Mouse (Mus musculus): Measurements from ENCODE around the gene Rgs3. TPM values are rescaled to one million over a fixed set of nuclear protein-coding genes. Genes with fewer than 3 reads are reported as not detected.
"Not testable (repeated sequence)": the region's sequence is repeated elsewhere in the genome, so short reads cannot be mapped to it uniquely, and the experiment has no call there.

Gene Rgs3
- polyA plus RNA-seq, 1 experiment from 2014 or later = 56.9 TPM

GRCm38 (mm10) chr4:62590878-62591277 lies 31.2 kb downstream of the Rgs3 start:
- Histone ChIP-seq H3K4me1 (peaks cover 11% of the 10 kb centered on the region), H3K9ac (no peak overlapping the region), H3K27ac (0 out of 2 replicates have a peak overlapping the region, but pooled peaks have one; percentile 48), H3K27me3 (no peaks in the 10 kb centered on the region), H3K4me3 (replicated peaks) (no peak overlapping the region), H3K36me3 (no peaks in the 10 kb centered on the region), H3K4me2 (0 out of 2 replicates have a peak overlapping the region, but pooled peaks have one; percentile 16), H3K9me3 (replicated peaks) (no peaks in the 10 kb centered on the region)
- no peak for ATAC-seq (replicated peaks; ENCODE audit: low FRiP score)
- WGBS = 84% methylated on average over 1 of the region's 1 CpGs

GRCm38 (mm10) chr4:62591326-62591725 lies 31.7 kb downstream of the Rgs3 start:
- 14% methylated on average over 11 of the region's 11 CpGs for WGBS
- Histone ChIP-seq H3K4me2 (peak overlapping the region; percentile 16; the same call in 1 of the 2 replicates), H3K36me3 (no peaks in the 10 kb centered on the region), H3K4me1 (peaks cover 11% of the 10 kb centered on the region), H3K9ac (no peak overlapping the region), H3K9me3 (replicated peaks) (no peaks in the 10 kb centered on the region), H3K4me3 (replicated peaks) (no peak overlapping the region), H3K27me3 (no peaks in the 10 kb centered on the region), H3K27ac (peak overlapping the region; percentile 68)
- 0 out of 2 replicates have a peak, but pooled peaks have one; percentile 36 for ATAC-seq (replicated peaks; ENCODE audit: low FRiP score)

- peaks cover 11% of the 10 kb centered on the region for H3K4me1 ChIP-seq
- not testable (repeated sequence) for H3K9ac ChIP-seq; ATAC-seq (replicated peaks; ENCODE audit: low FRiP score); H3K4me2 ChIP-seq; H3K36me3 ChIP-seq; H3K27me3 ChIP-seq; H3K9me3 ChIP-seq (replicated peaks); H3K4me3 ChIP-seq (replicated peaks); H3K27ac ChIP-seq
- WGBS = 92% methylated on average over 24 of the region's 24 CpGs
Measured at GRCm38 (mm10) chr4:62593546-62594240, 34.0 kb downstream of the Rgs3 start.

- H3K4me2 ChIP-seq = no peak overlapping the region
- H3K27me3 ChIP-seq = no peaks in the 10 kb centered on the region
- 85% methylated on average over 5 of the region's 5 CpGs for WGBS
- no peak overlapping the region for H3K4me3 ChIP-seq (replicated peaks)
- no peak overlapping the region for H3K27ac ChIP-seq
- ATAC-seq (replicated peaks; ENCODE audit: low FRiP score) = no peak
- H3K9ac ChIP-seq = no peak overlapping the region
- H3K9me3 ChIP-seq (replicated peaks) = no peaks in the 10 kb centered on the region
- peaks cover 11% of the 10 kb centered on the region for H3K4me1 ChIP-seq
- no peaks in the 10 kb centered on the region for H3K36me3 ChIP-seq
Measured at GRCm38 (mm10) chr4:62594442-62594841, 34.8 kb downstream of the Rgs3 start.

- WGBS = 56% methylated on average over 5 of the region's 5 CpGs
- H3K4me3 ChIP-seq (replicated peaks) = no peak overlapping the region
Measured at GRCm38 (mm10) chr4:62596051-62596450, 36.4 kb downstream of the Rgs3 start.

GRCm38 (mm10) chr4:62600549-62600948 lies 40.9 kb downstream of the Rgs3 start:
- Histone ChIP-seq H3K36me3 (no peaks in the 10 kb centered on the region), H3K9me3 (replicated peaks) (0 out of 2 replicates have a peak, but pooled peaks cover 5% of the 10 kb centered on the region), H3K9ac (no peak overlapping the region), H3K27me3 (no peaks in the 10 kb centered on the region), H3K4me1 (no peaks in the 10 kb centered on the region), H3K4me3 (replicated peaks) (no peak overlapping the region), H3K4me2 (no peak overlapping the region), H3K27ac (no peak overlapping the region)
- no peak for ATAC-seq (replicated peaks; ENCODE audit: low FRiP score)
- 80% methylated on average over 1 of the region's 1 CpGs for WGBS

More at GRCm38 (mm10) chr4:62596051-62596450, 36.4 kb downstream of the Rgs3 start:
- no peak overlapping the region for H3K4me2 ChIP-seq
- no peak overlapping the region for H3K27ac ChIP-seq
- H3K9me3 ChIP-seq (replicated peaks) = 0 out of 2 replicates have a peak, but pooled peaks cover 2% of the 10 kb centered on the region
- H3K36me3 ChIP-seq = no peaks in the 10 kb centered on the region
- no peaks in the 10 kb centered on the region for H3K27me3 ChIP-seq
- H3K9ac ChIP-seq = no peak overlapping the region
- H3K4me1 ChIP-seq = peaks cover 7% of the 10 kb centered on the region
- no peak for ATAC-seq (replicated peaks; ENCODE audit: low FRiP score)

GRCm38 (mm10) chr4:62603607-62604006 lies 44.0 kb downstream of the Rgs3 start:
- H3K9me3 ChIP-seq (replicated peaks) = 0 out of 2 replicates have a peak, but pooled peaks cover 5% of the 10 kb centered on the region
- H3K9ac ChIP-seq = no peak overlapping the region
- no peak for ATAC-seq (replicated peaks; ENCODE audit: low FRiP score)
- 89% methylated on average over 4 of the region's 4 CpGs for WGBS
- no peak overlapping the region for H3K4me3 ChIP-seq (replicated peaks)
- H3K27ac ChIP-seq = no peak overlapping the region
- H3K4me2 ChIP-seq = no peak overlapping the region
- peaks cover 22% of the 10 kb centered on the region for H3K4me1 ChIP-seq
- no peaks in the 10 kb centered on the region for H3K27me3 ChIP-seq
- H3K36me3 ChIP-seq = no peaks in the 10 kb centered on the region

- Histone ChIP-seq H3K4me3 (replicated peaks) (no peak overlapping the region), H3K9ac (no peak overlapping the region), H3K27me3 (no peaks in the 10 kb centered on the region), H3K4me2 (no peak overlapping the region), H3K4me1 (peaks cover 22% of the 10 kb centered on the region), H3K36me3 (no peaks in the 10 kb centered on the region), H3K9me3 (replicated peaks) (0 out of 2 replicates have a peak, but pooled peaks cover 5% of the 10 kb centered on the region), H3K27ac (no peak overlapping the region)
- WGBS = 41% methylated on average over 4 of the region's 4 CpGs
- ATAC-seq (replicated peaks; ENCODE audit: low FRiP score) = no peak
Measured at GRCm38 (mm10) chr4:62604094-62604493, 44.4 kb downstream of the Rgs3 start.

- Histone ChIP-seq H3K9ac (no peak overlapping the region), H3K36me3 (no peaks in the 10 kb centered on the region), H3K27me3 (no peaks in the 10 kb centered on the region), H3K27ac (peak overlapping the region; percentile 25; the same call in 1 of the 2 replicates), H3K4me1 (peaks cover 27% of the 10 kb centered on the region), H3K9me3 (replicated peaks) (0 out of 2 replicates have a peak, but pooled peaks cover 3% of the 10 kb centered on the region), H3K4me3 (replicated peaks) (no peak overlapping the region), H3K4me2 (no peak overlapping the region)
- 85% methylated on average over 9 of the region's 9 CpGs for WGBS
- no peak for ATAC-seq (replicated peaks; ENCODE audit: low FRiP score)
Measured at GRCm38 (mm10) chr4:62605856-62606541, 46.4 kb downstream of the Rgs3 start.

- WGBS = 37% methylated on average over 7 of the region's 7 CpGs
- Histone ChIP-seq H3K4me3 (replicated peaks) (no peak overlapping the region), H3K27ac (peak overlapping the region; percentile 25; the same call in 1 of the 2 replicates), H3K4me1 (peaks cover 27% of the 10 kb centered on the region), H3K9ac (no peak overlapping the region), H3K4me2 (no peak overlapping the region), H3K27me3 (0 out of 2 replicates have a peak, but pooled peaks cover 2% of the 10 kb centered on the region), H3K36me3 (no peaks in the 10 kb centered on the region), H3K9me3 (replicated peaks) (no peaks in the 10 kb centered on the region)
- ATAC-seq (replicated peaks; ENCODE audit: low FRiP score) = no peak
Measured at GRCm38 (mm10) chr4:62606542-62606882, 46.9 kb downstream of the Rgs3 start.

GRCm38 (mm10) chr4:62606905-62607304 lies 47.3 kb downstream of the Rgs3 start:
- H3K9ac ChIP-seq = no peak overlapping the region
- H3K36me3 ChIP-seq = no peaks in the 10 kb centered on the region
- H3K4me1 ChIP-seq = peaks cover 27% of the 10 kb centered on the region
- H3K27me3 ChIP-seq = 0 out of 2 replicates have a peak, but pooled peaks cover 2% of the 10 kb centered on the region
- ATAC-seq (replicated peaks; ENCODE audit: low FRiP score) = no peak
- 0 out of 2 replicates have a peak overlapping the region, but pooled peaks have one; percentile 10 for H3K4me2 ChIP-seq
- H3K4me3 ChIP-seq (replicated peaks) = no peak overlapping the region
- WGBS = 35% methylated on average over 7 of the region's 7 CpGs
- H3K27ac ChIP-seq = peak overlapping the region; percentile 33; the same call in 1 of the 2 replicates
- no peaks in the 10 kb centered on the region for H3K9me3 ChIP-seq (replicated peaks)

GRCm38 (mm10) chr4:62607345-62607744 lies 47.7 kb downstream of the Rgs3 start:
- no peaks in the 10 kb centered on the region for H3K36me3 ChIP-seq
- no peak overlapping the region for H3K4me2 ChIP-seq
- no peak overlapping the region for H3K4me3 ChIP-seq (replicated peaks)
- peaks cover 30% of the 10 kb centered on the region for H3K4me1 ChIP-seq
- peak overlapping the region; percentile 33; the same call in 1 of the 2 replicates for H3K27ac ChIP-seq
- 0 out of 2 replicates have a peak, but pooled peaks cover 2% of the 10 kb centered on the region for H3K27me3 ChIP-seq
- ATAC-seq (replicated peaks; ENCODE audit: low FRiP score) = peak; percentile 52
- no peak overlapping the region for H3K9ac ChIP-seq
- WGBS = 27% methylated on average over 9 of the region's 9 CpGs
- no peaks in the 10 kb centered on the region for H3K9me3 ChIP-seq (replicated peaks)

All from kidney, embryonic 15.5 days (tissue).